Mouse (Mus musculus) limb, embryonic 14.5 days (tissue): ENCODE data around the gene Lyrm4. TPM values are rescaled to one million over a fixed set of nuclear protein-coding genes. Genes with fewer than 3 reads are reported as not detected.

Experiments
- ATAC-seq: fragments of 200-750 bp; cut with Nextera tagmentation; 2 replicates; pipeline ENCODE4 v1.8.0; 2017; ENCODE audit warnings: low read depth, moderate number of reproducible peaks, moderate TSS enrichment; ENCODE audit not compliant: low FRiP score
- DNase-seq: peaks from one replicate; pipeline ENCODE4 v3.0.0-alpha.2; 2015; ENCODE audit warnings: low spot score
- H3K27ac ChIP-seq: fragments of 300-500 bp; sonication (generic); replicated peaks from 2 replicates; pipeline ENCODE4 v1.5.1; 2014; ENCODE audit warnings: low read depth, mild to moderate bottlenecking, low read length, moderate library complexity, mixed read lengths
- H3K27me3 ChIP-seq: fragments of 300-500 bp; sonication (generic); 2 replicates; pipeline ENCODE4 v1.6.1; 2014; ENCODE audit warnings: low read length, mixed read lengths; ENCODE audit not compliant: control insufficient read depth, insufficient read depth
- H3K36me3 ChIP-seq: fragments of 300-500 bp; sonication (generic); 2 replicates; pipeline ENCODE4 v1.6.1; 2014; ENCODE audit warnings: mild to moderate bottlenecking, low read length, moderate library complexity, mixed read lengths; ENCODE audit not compliant: control insufficient read depth, insufficient read depth
- H3K4me1 ChIP-seq: fragments of 300-500 bp; sonication (generic); 2 replicates; pipeline ENCODE4 v1.6.1; 2014; ENCODE audit warnings: antibody characterized with exemption, low read length, mixed read lengths; ENCODE audit not compliant: control insufficient read depth, insufficient read depth
- H3K4me2 ChIP-seq: fragments of 300-500 bp; sonication (generic); replicated peaks from 2 replicates; pipeline ENCODE4 v1.6.1; 2014; ENCODE audit warnings: low read depth, mild to moderate bottlenecking, low read length, moderate library complexity; ENCODE audit not compliant: severe bottlenecking
- H3K4me3 ChIP-seq: fragments of 300-500 bp; sonication (generic); replicated peaks from 2 replicates; pipeline ENCODE4 v1.5.1; 2014; ENCODE audit warnings: low read length
- H3K9ac ChIP-seq: fragments of 300-500 bp; sonication (generic); 2 replicates; pipeline ENCODE4 v1.6.1; 2014; ENCODE audit warnings: mild to moderate bottlenecking, low read depth, low read length, moderate library complexity; ENCODE audit not compliant: severe bottlenecking
- H3K9me3 ChIP-seq: fragments of 300-500 bp; sonication (generic); 2 replicates; pipeline ENCODE4 v1.6.1; 2016; ENCODE audit warnings: low read length; ENCODE audit not compliant: control insufficient read depth
- POLR2A ChIP-seq: fragments of 200-500 bp; IDR thresholded peaks from 2 replicates; pipeline ENCODE4 v1.8.0; 2012; ENCODE audit warnings: inconsistent platforms, mild to moderate bottlenecking, moderate library complexity, borderline replicate concordance; ENCODE audit not compliant: insufficient read depth, insufficient read length; ENCODE audit errors: extremely low read depth
- WGBS: fragments of 180-500 bp; shearing (Covaris S2); extraction: QIAGEN DNeasy Blood & Tissue Kit; methylation state at CpG from one replicate; pipeline ENCODE4 v1.1.7; 2014; 5-methylcytosine and 5-hydroxymethylcytosine counted together
- polyA plus RNA-seq, 2 experiments: library from polyadenylated mRNA; depleted of rRNA in 1 of 2; stranded (reverse) in 1 of 2; unstranded in 1 of 2; fragments of >200 nt; fragmentation: Nextera tagmentation in 1 of 2; extraction: Ambion mirVana in 1 of 2; gene quantifications; 2 replicates each; pipeline versions ENCODE4 v1.2.1 to v1.2.3; 2012 to 2014

Gene Lyrm4
- polyA plus RNA-seq, 2 experiments: 8.9 to 27.4 TPM

GRCm38 (mm10) chr13:35976912-35977311 is 140.4 kb downstream of the Lyrm4 start:
- DNase-seq: no peak
- ATAC-seq: no peak
- H3K4me2 ChIP-seq: no peak overlapping the region
- H3K27me3 ChIP-seq: no peaks in the 10 kb centered on the region
- H3K9me3 ChIP-seq: no peaks in the 10 kb centered on the region
- no peak for TF ChIP-seq POLR2A
- H3K9ac ChIP-seq: no peak overlapping the region
- H3K27ac ChIP-seq: no peak overlapping the region
- no peaks in the 10 kb centered on the region for H3K4me1 ChIP-seq
- no peak overlapping the region for H3K4me3 ChIP-seq
- 84% methylated on average over 7 of the region's 7 CpGs for WGBS
- peaks cover 12% of the 10 kb centered on the region; the same call in 1 of the 2 replicates for H3K36me3 ChIP-seq

- Histone ChIP-seq H3K9me3 (no peaks in the 10 kb centered on the region), H3K4me3 (peak overlapping the region; percentile 57), H3K36me3 (no peaks in the 10 kb centered on the region), H3K4me1 (0 out of 2 replicates have a peak, but pooled peaks cover 4% of the 10 kb centered on the region), H3K9ac (no peak overlapping the region), H3K27me3 (0 out of 2 replicates have a peak, but pooled peaks cover 11% of the 10 kb centered on the region), H3K27ac (no peak overlapping the region), H3K4me2 (peak overlapping the region; percentile 99)
- DNase-seq (no peak), ATAC-seq (no peak)
- 25% methylated on average over 9 of the region's 9 CpGs for WGBS
- no peak for TF ChIP-seq POLR2A
Observed at GRCm38 (mm10) chr13:35969829-35970228, 147.5 kb downstream of the Lyrm4 start.

- no peak for TF ChIP-seq POLR2A
- ATAC-seq (no peak), DNase-seq (peak; percentile 28)
- H3K36me3 ChIP-seq: no peaks in the 10 kb centered on the region
- WGBS: 1% methylated on average over 17 of the region's 18 CpGs
- no peaks in the 10 kb centered on the region for H3K9me3 ChIP-seq
- 0 out of 2 replicates have a peak, but pooled peaks cover 11% of the 10 kb centered on the region for H3K27me3 ChIP-seq
- H3K27ac ChIP-seq: no peak overlapping the region; the same call in 1 of the 2 replicates
- H3K9ac ChIP-seq: peak overlapping the region; percentile 62
- peak overlapping the region; percentile 57 for H3K4me3 ChIP-seq
- 0 out of 2 replicates have a peak, but pooled peaks cover 4% of the 10 kb centered on the region for H3K4me1 ChIP-seq
- H3K4me2 ChIP-seq: peak overlapping the region; percentile 99
Observed at GRCm38 (mm10) chr13:35969431-35969721, 147.9 kb downstream of the Lyrm4 start.

- H3K27ac ChIP-seq: peak overlapping the region; percentile 33; the same call in 1 of the 2 replicates
- 0 out of 2 replicates have a peak, but pooled peaks have one; percentile 34 for TF ChIP-seq POLR2A
- H3K27me3 ChIP-seq: 0 out of 2 replicates have a peak, but pooled peaks cover 11% of the 10 kb centered on the region
- H3K36me3 ChIP-seq: no peaks in the 10 kb centered on the region
- WGBS: under 1% methylated on average over 46 of the region's 57 CpGs
- ATAC-seq (peak; percentile 77; the same call in 1 of the 2 replicates), DNase-seq (peak; percentile 43)
- 0 out of 2 replicates have a peak, but pooled peaks cover 4% of the 10 kb centered on the region for H3K4me1 ChIP-seq
- H3K9ac ChIP-seq: peak overlapping the region; percentile 62
- H3K4me2 ChIP-seq: peak overlapping the region; percentile 99
- no peaks in the 10 kb centered on the region for H3K9me3 ChIP-seq
- H3K4me3 ChIP-seq: peak overlapping the region; percentile 57
Observed at GRCm38 (mm10) chr13:35968719-35969430, 148.5 kb downstream of the Lyrm4 start.

GRCm38 (mm10) chr13:35968131-35968718 is 149.1 kb downstream of the Lyrm4 start:
- no peaks in the 10 kb centered on the region for H3K9me3 ChIP-seq
- peak overlapping the region; percentile 62 for H3K9ac ChIP-seq
- no peak for TF ChIP-seq POLR2A
- DNase-seq (peak; percentile 55), ATAC-seq (peak; percentile 43; the same call in 1 of the 2 replicates)
- 0 out of 2 replicates have a peak, but pooled peaks cover 4% of the 10 kb centered on the region for H3K4me1 ChIP-seq
- peak overlapping the region; percentile 99 for H3K4me2 ChIP-seq
- under 1% methylated on average over 36 of the region's 38 CpGs for WGBS
- H3K36me3 ChIP-seq: no peaks in the 10 kb centered on the region
- 0 out of 2 replicates have a peak overlapping the region, but pooled peaks have one; percentile 33 for H3K27ac ChIP-seq
- H3K27me3 ChIP-seq: 0 out of 2 replicates have a peak, but pooled peaks cover 11% of the 10 kb centered on the region
- H3K4me3 ChIP-seq: peak overlapping the region; percentile 57
